Mouse (Mus musculus) MEL (cell line): ENCODE results near the gene Fam180a. TPM values are rescaled to one million over a fixed set of nuclear protein-coding genes. Genes with fewer than 3 reads are reported as not detected.

ENCODE experiments used
- DNase-seq: peaks from one replicate; pipeline ENCODE4 v3.0.0; 2011; ENCODE audit warnings: low read depth, low spot score
- H3K27ac ChIP-seq: 2 replicates; pipeline ENCODE4 v1.5.1; 2012; ENCODE audit warnings: low read depth, mild to moderate bottlenecking, control low read depth, low read length, moderate library complexity; ENCODE audit not compliant: control insufficient read depth
- H3K27me3 ChIP-seq, 2 experiments: fragments of 150-350 bp in 1 of 2; sonication (generic) in 1 of 2; 2 replicates each; pipeline ENCODE4 v1.6.1; 2012; ENCODE audit warnings: low read length in 2 of 2, mild to moderate bottlenecking in 2 of 2, improper control_type of control experiment in 1 of 2, moderate library complexity in 1 of 2; ENCODE audit not compliant: insufficient read depth in 2 of 2, control insufficient read depth in 1 of 2
- H3K36me3 ChIP-seq, 2 experiments: 2 replicates each; pipeline ENCODE4 v1.6.1; 2012 to 2014; ENCODE audit warnings: low read length in 2 of 2, improper control_type of control experiment in 1 of 2, inconsistent platforms in 1 of 2, mild to moderate bottlenecking in 1 of 2; ENCODE audit not compliant: insufficient read depth in 2 of 2, control insufficient read depth in 1 of 2
- H3K4me1 ChIP-seq, 2 experiments: fragments of 150-350 bp in 1 of 2; sonication (generic) in 1 of 2; 2 replicates each; pipeline ENCODE4 v1.6.1; 2012; ENCODE audit warnings: low read length in 2 of 2, improper control_type of control experiment in 1 of 2, mild to moderate bottlenecking in 1 of 2; ENCODE audit not compliant: insufficient read depth in 2 of 2, control insufficient read depth in 1 of 2
- H3K4me3 ChIP-seq, 2 experiments: fragments of 150-350 bp in 1 of 2; sonication (generic) in 1 of 2; 2 replicates each; pipeline ENCODE4 v1.5.1; 2012; ENCODE audit warnings: low read depth in 2 of 2, low read length in 2 of 2, mild to moderate bottlenecking in 2 of 2, moderate library complexity in 2 of 2, control low read depth in 1 of 2, improper control_type of control experiment in 1 of 2; ENCODE audit not compliant: control insufficient read depth in 1 of 2, insufficient read depth in 1 of 2
- H3K79me2 ChIP-seq: 2 replicates; pipeline ENCODE4 v1.6.1; 2012; ENCODE audit warnings: mild to moderate bottlenecking, low read length, moderate library complexity; ENCODE audit not compliant: control insufficient read depth, poor library complexity, insufficient read depth
- H3K9ac ChIP-seq: 2 replicates; pipeline ENCODE4 v1.6.1; 2012; ENCODE audit warnings: low read depth, mild to moderate bottlenecking, control low read depth, low read length, moderate library complexity; ENCODE audit not compliant: control insufficient read depth, poor library complexity, severe bottlenecking
- H3K9me3 ChIP-seq: fragments of 150-350 bp; sonication (generic); replicated peaks from 2 replicates; pipeline ENCODE4 v1.6.1; 2012; ENCODE audit warnings: mild to moderate bottlenecking, low read length, improper control_type of control experiment, moderate library complexity; ENCODE audit not compliant: insufficient read depth
- BHLHE40 ChIP-seq: IDR thresholded peaks from 2 replicates; pipeline ENCODE4 v1.6.1; 2012; ENCODE audit warnings: low read depth, mild to moderate bottlenecking, inconsistent platforms, low read length, improper control_type of control experiment, borderline replicate concordance
- CHD1 ChIP-seq: IDR thresholded peaks from 2 replicates; pipeline ENCODE4 v1.6.1; 2012; ENCODE audit warnings: low read depth, mild to moderate bottlenecking, inconsistent platforms, low read length, improper control_type of control experiment
- ELF1 ChIP-seq: IDR thresholded peaks from 2 replicates; pipeline ENCODE4 v1.6.1; 2014; ENCODE audit warnings: low read depth, mild to moderate bottlenecking, inconsistent platforms, low read length, improper control_type of control experiment, moderate library complexity
- GABPA ChIP-seq: IDR thresholded peaks from 2 replicates; pipeline ENCODE4 v1.6.1; 2012; ENCODE audit warnings: low read depth, mild to moderate bottlenecking, inconsistent platforms, low read length, improper control_type of control experiment, moderate library complexity
- GATA1 ChIP-seq: IDR thresholded peaks from 2 replicates; pipeline ENCODE4 v1.6.1; 2011; ENCODE audit warnings: low read depth, low read length, improper control_type of control experiment
- MAZ ChIP-seq: IDR thresholded peaks from 2 replicates; pipeline ENCODE4 v1.6.1; 2012; ENCODE audit warnings: low read depth, mild to moderate bottlenecking, inconsistent platforms, low read length, improper control_type of control experiment
- MEF2A ChIP-seq: IDR thresholded peaks from 2 replicates; pipeline ENCODE4 v1.6.1; 2014; ENCODE audit warnings: low read depth, mild to moderate bottlenecking, inconsistent platforms, low read length, improper control_type of control experiment; ENCODE audit not compliant: poor library complexity, insufficient replicate concordance, severe bottlenecking; ENCODE audit errors: extremely low read depth
- MXI1 ChIP-seq: IDR thresholded peaks from 2 replicates; pipeline ENCODE4 v1.6.1; 2011; ENCODE audit warnings: mild to moderate bottlenecking, low read depth, low read length, improper control_type of control experiment
- MYB ChIP-seq: IDR thresholded peaks from 2 replicates; pipeline ENCODE4 v1.6.1; 2011; ENCODE audit warnings: mild to moderate bottlenecking, low read depth, low read length, improper control_type of control experiment
- POLR2A ChIP-seq, 2 experiments: IDR thresholded peaks; 2 replicates each; pipeline ENCODE4 v1.6.1; 2011 to 2012; ENCODE audit warnings: low read length in 2 of 2, mild to moderate bottlenecking in 2 of 2, control low read depth in 1 of 2, improper control_type of control experiment in 1 of 2, low read depth in 1 of 2, moderate library complexity in 1 of 2; ENCODE audit not compliant: control insufficient read depth in 1 of 2, insufficient read depth in 1 of 2, poor library complexity in 1 of 2
- POLR2AphosphoS5 ChIP-seq: IDR thresholded peaks from 2 replicates; pipeline ENCODE4 v1.6.1; 2012; ENCODE audit warnings: low read depth, borderline replicate concordance, mild to moderate bottlenecking, inconsistent platforms, low read length, moderate library complexity, mixed read lengths
- RAD21 ChIP-seq: IDR thresholded peaks from 2 replicates; pipeline ENCODE4 v1.6.1; 2011; ENCODE audit warnings: mild to moderate bottlenecking, low read depth, low read length, improper control_type of control experiment
- SIN3A ChIP-seq: IDR thresholded peaks from 2 replicates; pipeline ENCODE4 v1.6.1; 2012; ENCODE audit warnings: low read length, improper control_type of control experiment, inconsistent platforms
- SMC3 ChIP-seq: IDR thresholded peaks from 2 replicates; pipeline ENCODE4 v1.6.1; 2011; ENCODE audit warnings: low read depth, low read length, improper control_type of control experiment
- USF2 ChIP-seq, 2 experiments: IDR thresholded peaks; 2 replicates each; pipeline ENCODE4 v1.6.1; 2011 to 2012; ENCODE audit warnings: improper control_type of control experiment in 2 of 2, low read length in 2 of 2, borderline replicate concordance in 1 of 2, inconsistent platforms in 1 of 2, low read depth in 1 of 2, mild to moderate bottlenecking in 1 of 2; ENCODE audit not compliant: insufficient read depth in 1 of 2
- ZMIZ1 ChIP-seq: IDR thresholded peaks from 2 replicates; pipeline ENCODE4 v1.6.1; 2012; ENCODE audit warnings: low read depth, mild to moderate bottlenecking, inconsistent platforms, low read length, improper control_type of control experiment, moderate library complexity
- polyA plus RNA-seq, 2 experiments: library from polyadenylated mRNA; stranded (reverse) in 1 of 2; unstranded in 1 of 2; fragments of >175 nt in 1 of 2; fragments of >200 nt in 1 of 2; gene quantifications; 2 replicates each; pipeline versions ENCODE4 v1.2.1 to v1.2.4; 2012; ENCODE audit warnings: low replicate concordance in 2 of 2, low read depth in 1 of 2; ENCODE audit not compliant: insufficient read length in 2 of 2, insufficient read depth in 1 of 2, missing spikeins in 1 of 2
- total RNA-seq: library from RNA; depleted of rRNA; stranded (reverse); fragments of 300-350 nt; gene quantifications from 2 replicates; pipeline ENCODE4 v1.2.3, GENCODE M21; 2012

Fam180a gene
- total and polyA plus RNA-seq, 3 experiments, result not detected

GRCm38 (mm10) chr6:35279306-35279705 is 46.6 kb downstream of the Fam180a start:
- no peak overlapping the region for H3K4me3 ChIP-seq

GRCm38 (mm10) chr6:35277903-35278587 is 47.9 kb downstream of the Fam180a start:
- H3K27me3 ChIP-seq, result no peaks in the 10 kb centered on the region; a peak in 1 of 4 replicates
- no peaks in the 10 kb centered on the region for H3K4me1 ChIP-seq
- no peaks in the 10 kb centered on the region for H3K36me3 ChIP-seq
- no peak overlapping the region for H3K4me3 ChIP-seq
- TF ChIP-seq SIN3A (no peak), POLR2A (IDR thresholded peaks at IDR 0.05; ENCODE audit: control insufficient read depth in 1 of 2, insufficient read depth in 1 of 2, low read depth in 1 of 2, low read length in 2 of 2, poor library complexity in 1 of 2) (no peak), MXI1 (no peak), GATA1 (no peak), MAZ (no peak), CHD1 (no peak)
- no peak for DNase-seq
- no peak overlapping the region for H3K27ac ChIP-seq
- no peak overlapping the region for H3K9ac ChIP-seq
- H3K9me3 ChIP-seq, result no peaks in the 10 kb centered on the region
- H3K79me2 ChIP-seq, result no peaks in the 10 kb centered on the region

More at GRCm38 (mm10) chr6:35279306-35279705, 46.6 kb downstream of the Fam180a start:
- no peaks in the 10 kb centered on the region for H3K36me3 ChIP-seq
- H3K9me3 ChIP-seq, result no peaks in the 10 kb centered on the region
- H3K79me2 ChIP-seq, result no peaks in the 10 kb centered on the region
- H3K27ac ChIP-seq, result no peak overlapping the region
- no peaks in the 10 kb centered on the region for H3K4me1 ChIP-seq
- H3K27me3 ChIP-seq, result no peaks in the 10 kb centered on the region
- TF ChIP-seq RAD21 (no peak), MEF2A (no peak), MYB (no peak), USF2 (IDR thresholded peaks at IDR 0.05; ENCODE audit: borderline replicate concordance in 1 of 2, insufficient read depth in 1 of 2, low read depth in 1 of 2, low read length in 2 of 2) (no peak), ELF1 (no peak), POLR2AphosphoS5 (no peak), ZMIZ1 (no peak), SMC3 (no peak)
- TF ChIP-seq, all 39 proteins: peak for 0
- DNase-seq, result no peak
- H3K9ac ChIP-seq, result no peak overlapping the region

GRCm38 (mm10) chr6:35273391-35274082 is 52.4 kb downstream of the Fam180a start:
- Histone ChIP-seq H3K27ac (no peak overlapping the region), H3K4me3 (no peak overlapping the region), H3K27me3 (no peaks in the 10 kb centered on the region; a peak in 1 of 4 replicates), H3K36me3 (no peaks in the 10 kb centered on the region), H3K79me2 (no peaks in the 10 kb centered on the region), H3K9me3 (no peaks in the 10 kb centered on the region), H3K9ac (no peak overlapping the region), H3K4me1 (no peaks in the 10 kb centered on the region)
- no peak for DNase-seq
- no peak for TF ChIP-seq SMC3
- TF ChIP-seq BHLHE40, result no peak
- TF ChIP-seq GABPA, result no peak
- TF ChIP-seq GATA1, result no peak
